Mouse (Mus musculus) MEL (cell line): ENCODE results near the gene Cox8c. TPM values are rescaled to one million over a fixed set of nuclear protein-coding genes. Genes with fewer than 3 reads are reported as not detected.

ENCODE experiments used
- DNase-seq: peaks from one replicate; pipeline ENCODE4 v3.0.0; 2011; ENCODE audit warnings: low read depth, low spot score
- H3K27ac ChIP-seq: 2 replicates; pipeline ENCODE4 v1.5.1; 2012; ENCODE audit warnings: low read depth, mild to moderate bottlenecking, control low read depth, low read length, moderate library complexity; ENCODE audit not compliant: control insufficient read depth
- H3K27me3 ChIP-seq, 2 experiments: fragments of 150-350 bp in 1 of 2; sonication (generic) in 1 of 2; 2 replicates each; pipeline ENCODE4 v1.6.1; 2012; ENCODE audit warnings: low read length in 2 of 2, mild to moderate bottlenecking in 2 of 2, improper control_type of control experiment in 1 of 2, moderate library complexity in 1 of 2; ENCODE audit not compliant: insufficient read depth in 2 of 2, control insufficient read depth in 1 of 2
- H3K36me3 ChIP-seq, 2 experiments: 2 replicates each; pipeline ENCODE4 v1.6.1; 2012 to 2014; ENCODE audit warnings: low read length in 2 of 2, improper control_type of control experiment in 1 of 2, inconsistent platforms in 1 of 2, mild to moderate bottlenecking in 1 of 2; ENCODE audit not compliant: insufficient read depth in 2 of 2, control insufficient read depth in 1 of 2
- H3K4me1 ChIP-seq, 2 experiments: fragments of 150-350 bp in 1 of 2; sonication (generic) in 1 of 2; 2 replicates each; pipeline ENCODE4 v1.6.1; 2012; ENCODE audit warnings: low read length in 2 of 2, improper control_type of control experiment in 1 of 2, mild to moderate bottlenecking in 1 of 2; ENCODE audit not compliant: insufficient read depth in 2 of 2, control insufficient read depth in 1 of 2
- H3K4me3 ChIP-seq, 2 experiments: fragments of 150-350 bp in 1 of 2; sonication (generic) in 1 of 2; 2 replicates each; pipeline ENCODE4 v1.5.1; 2012; ENCODE audit warnings: low read depth in 2 of 2, low read length in 2 of 2, mild to moderate bottlenecking in 2 of 2, moderate library complexity in 2 of 2, control low read depth in 1 of 2, improper control_type of control experiment in 1 of 2; ENCODE audit not compliant: control insufficient read depth in 1 of 2, insufficient read depth in 1 of 2
- H3K79me2 ChIP-seq: 2 replicates; pipeline ENCODE4 v1.6.1; 2012; ENCODE audit warnings: mild to moderate bottlenecking, low read length, moderate library complexity; ENCODE audit not compliant: control insufficient read depth, poor library complexity, insufficient read depth
- H3K9ac ChIP-seq: 2 replicates; pipeline ENCODE4 v1.6.1; 2012; ENCODE audit warnings: low read depth, mild to moderate bottlenecking, control low read depth, low read length, moderate library complexity; ENCODE audit not compliant: control insufficient read depth, poor library complexity, severe bottlenecking
- H3K9me3 ChIP-seq: fragments of 150-350 bp; sonication (generic); replicated peaks from 2 replicates; pipeline ENCODE4 v1.6.1; 2012; ENCODE audit warnings: mild to moderate bottlenecking, low read length, improper control_type of control experiment, moderate library complexity; ENCODE audit not compliant: insufficient read depth
- BHLHE40 ChIP-seq: IDR thresholded peaks from 2 replicates; pipeline ENCODE4 v1.6.1; 2012; ENCODE audit warnings: low read depth, mild to moderate bottlenecking, inconsistent platforms, low read length, improper control_type of control experiment, borderline replicate concordance
- CHD1 ChIP-seq: IDR thresholded peaks from 2 replicates; pipeline ENCODE4 v1.6.1; 2012; ENCODE audit warnings: low read depth, mild to moderate bottlenecking, inconsistent platforms, low read length, improper control_type of control experiment
- EP300 ChIP-seq, 2 experiments: IDR thresholded peaks; 2 replicates each; pipeline ENCODE4 v1.6.1; 2011; ENCODE audit warnings: improper control_type of control experiment in 2 of 2, low read length in 2 of 2, low read depth in 1 of 2, mild to moderate bottlenecking in 1 of 2
- ETS1 ChIP-seq: IDR thresholded peaks from 2 replicates; pipeline ENCODE4 v1.6.1; 2012; ENCODE audit warnings: low read depth, mild to moderate bottlenecking, inconsistent platforms, low read length, improper control_type of control experiment, moderate library complexity
- GABPA ChIP-seq: IDR thresholded peaks from 2 replicates; pipeline ENCODE4 v1.6.1; 2012; ENCODE audit warnings: low read depth, mild to moderate bottlenecking, inconsistent platforms, low read length, improper control_type of control experiment, moderate library complexity
- HCFC1 ChIP-seq: IDR thresholded peaks from 2 replicates; pipeline ENCODE4 v1.6.1; 2012; ENCODE audit warnings: low read depth, mild to moderate bottlenecking, inconsistent platforms, low read length, improper control_type of control experiment, moderate library complexity
- JUND ChIP-seq: IDR thresholded peaks from 2 replicates; pipeline ENCODE4 v1.6.1; 2011; ENCODE audit warnings: low read depth, mild to moderate bottlenecking, improper control_type of control experiment, low read length
- KAT2A ChIP-seq: conservative IDR thresholded peaks from 2 replicates; pipeline ENCODE4 v1.6.1; 2012; ENCODE audit warnings: low read depth, low read length, improper control_type of control experiment, inconsistent platforms
- MAX ChIP-seq: IDR thresholded peaks from 2 replicates; pipeline ENCODE4 v1.6.1; 2011; ENCODE audit warnings: low read length, improper control_type of control experiment
- MAZ ChIP-seq: IDR thresholded peaks from 2 replicates; pipeline ENCODE4 v1.6.1; 2012; ENCODE audit warnings: low read depth, mild to moderate bottlenecking, inconsistent platforms, low read length, improper control_type of control experiment
- MXI1 ChIP-seq: IDR thresholded peaks from 2 replicates; pipeline ENCODE4 v1.6.1; 2011; ENCODE audit warnings: mild to moderate bottlenecking, low read depth, low read length, improper control_type of control experiment
- MYB ChIP-seq: IDR thresholded peaks from 2 replicates; pipeline ENCODE4 v1.6.1; 2011; ENCODE audit warnings: mild to moderate bottlenecking, low read depth, low read length, improper control_type of control experiment
- MYC ChIP-seq: IDR thresholded peaks from 2 replicates; pipeline ENCODE4 v1.6.1; 2011; ENCODE audit warnings: low read depth, mild to moderate bottlenecking, low read length, improper control_type of control experiment, moderate library complexity
- NELFE ChIP-seq: IDR thresholded peaks from 2 replicates; pipeline ENCODE4 v1.6.1; 2011; ENCODE audit warnings: low read depth, low read length, improper control_type of control experiment
- NRF1 ChIP-seq: IDR thresholded peaks from 2 replicates; pipeline ENCODE4 v1.6.1; 2014; ENCODE audit warnings: low read depth, mild to moderate bottlenecking, inconsistent platforms, low read length, improper control_type of control experiment, moderate library complexity; ENCODE audit not compliant: poor library complexity, insufficient read depth, severe bottlenecking
- POLR2AphosphoS2 ChIP-seq: IDR thresholded peaks from 2 replicates; pipeline ENCODE4 v1.6.1; 2011; ENCODE audit warnings: low read length, improper control_type of control experiment
- RCOR1 ChIP-seq: IDR thresholded peaks from 2 replicates; pipeline ENCODE4 v1.6.1; 2012; ENCODE audit warnings: low read depth, mild to moderate bottlenecking, inconsistent platforms, low read length, improper control_type of control experiment
- SMC3 ChIP-seq: IDR thresholded peaks from 2 replicates; pipeline ENCODE4 v1.6.1; 2011; ENCODE audit warnings: low read depth, low read length, improper control_type of control experiment
- TAL1 ChIP-seq: IDR thresholded peaks from 2 replicates; pipeline ENCODE4 v1.6.1; 2012; ENCODE audit warnings: mild to moderate bottlenecking, inconsistent platforms, low read length, moderate library complexity, mixed read lengths
- TBP ChIP-seq: IDR thresholded peaks from 2 replicates; pipeline ENCODE4 v1.8.0; 2011; ENCODE audit warnings: low read depth, low read length, improper control_type of control experiment
- TCF12 ChIP-seq: IDR thresholded peaks from 2 replicates; pipeline ENCODE4 v1.6.1; 2014; ENCODE audit warnings: low read depth, mild to moderate bottlenecking, inconsistent platforms, low read length, improper control_type of control experiment, moderate library complexity
- UBTF ChIP-seq: IDR thresholded peaks from 2 replicates; pipeline ENCODE4 v1.6.1; 2012; ENCODE audit warnings: low read depth, mild to moderate bottlenecking, inconsistent platforms, low read length, improper control_type of control experiment, moderate library complexity, borderline replicate concordance; ENCODE audit not compliant: insufficient read depth
- ZC3H11A ChIP-seq: IDR thresholded peaks from 2 replicates; pipeline ENCODE4 v1.6.1; 2012; ENCODE audit warnings: low read depth, mild to moderate bottlenecking, inconsistent platforms, low read length, improper control_type of control experiment
- ZKSCAN1 ChIP-seq: IDR thresholded peaks from 2 replicates; pipeline ENCODE4 v1.6.1; 2012; ENCODE audit warnings: low read depth, mild to moderate bottlenecking, inconsistent platforms, low read length, improper control_type of control experiment, moderate library complexity
- ZNF384 ChIP-seq: IDR thresholded peaks from 2 replicates; pipeline ENCODE4 v1.6.1; 2012; ENCODE audit warnings: low read depth, mild to moderate bottlenecking, inconsistent platforms, low read length, improper control_type of control experiment
- polyA plus RNA-seq, 2 experiments: library from polyadenylated mRNA; stranded (reverse) in 1 of 2; unstranded in 1 of 2; fragments of >175 nt in 1 of 2; fragments of >200 nt in 1 of 2; gene quantifications; 2 replicates each; pipeline versions ENCODE4 v1.2.1 to v1.2.4; 2012; ENCODE audit warnings: low replicate concordance in 2 of 2, low read depth in 1 of 2; ENCODE audit not compliant: insufficient read length in 2 of 2, insufficient read depth in 1 of 2, missing spikeins in 1 of 2
- total RNA-seq: library from RNA; depleted of rRNA; stranded (reverse); fragments of 300-350 nt; gene quantifications from 2 replicates; pipeline ENCODE4 v1.2.3, GENCODE M21; 2012; rRNA removed

The Cox8c gene
- total RNA-seq (not detected in 2 replicates), polyA plus RNA-seq (not detected)

- no peak for TF ChIP-seq ETS1
- TF ChIP-seq ZKSCAN1, result no peak
- TF ChIP-seq SMC3, result no peak
- TF ChIP-seq MXI1, result no peak
- TF ChIP-seq ZNF384, result no peak
- TF ChIP-seq TBP, result no peak
- no peak for TF ChIP-seq NRF1
- no peak for TF ChIP-seq MYB
- TF ChIP-seq GABPA, result no peak
- TF ChIP-seq UBTF, result no peak
- TF ChIP-seq, all 39 proteins: peak for 0
- H3K27me3 ChIP-seq, result peaks cover 0 to 3% of the 10 kb centered on the region in 2 experiments; a peak in 2 of 4 replicates
- no peak within 1 kb of the TSS for H3K27ac ChIP-seq
- H3K4me3 ChIP-seq, result no peak within 1 kb of the TSS
- H3K4me1 ChIP-seq, result no peaks in the 10 kb centered on the region
- no peaks in the 10 kb centered on the region for H3K9me3 ChIP-seq
- H3K79me2 ChIP-seq, result no peaks in the 10 kb centered on the region
- no peak for DNase-seq
- no peak within 1 kb of the TSS for H3K9ac ChIP-seq
- H3K36me3 ChIP-seq, result no peaks in the 10 kb centered on the region
These were observed at the start of gene Cox8c for GRCm38 (mm10) chr12:102899091-102899490. TSS of gene Cox8c (plus strand) at chr12:102899316.

GRCm38 (mm10) chr12:102860806-102861205 is 38.3 kb upstream of the Cox8c start:
- H3K4me1 ChIP-seq, result no peaks in the 10 kb centered on the region
- H3K27ac ChIP-seq, result no peak overlapping the region
- no peaks in the 10 kb centered on the region; the same call in 1 of the 2 replicates for H3K9me3 ChIP-seq
- H3K9ac ChIP-seq, result no peak overlapping the region
- no peak for TF ChIP-seq POLR2AphosphoS2
- TF ChIP-seq TCF12, result no peak
- TF ChIP-seq JUND, result no peak
- no peak for TF ChIP-seq ZC3H11A
- H3K79me2 ChIP-seq, result peaks cover 8% of the 10 kb centered on the region; the same call in 1 of the 2 replicates
- no peak for DNase-seq
- H3K4me3 ChIP-seq, result no peak overlapping the region
- H3K36me3 ChIP-seq, result peaks cover 0 to 6% of the 10 kb centered on the region in 2 experiments; a peak in 3 of 4 replicates
- H3K27me3 ChIP-seq, result no peaks in the 10 kb centered on the region

GRCm38 (mm10) chr12:102869802-102870201 is 29.3 kb upstream of the Cox8c start:
- H3K9ac ChIP-seq, result no peak overlapping the region
- no peak for DNase-seq
- peaks cover 34% of the 10 kb centered on the region for H3K79me2 ChIP-seq
- TF ChIP-seq BHLHE40, result no peak
- TF ChIP-seq MYC, result no peak
- no peak for TF ChIP-seq RCOR1
- no peak for TF ChIP-seq EP300 (IDR thresholded peaks at IDR 0.05; ENCODE audit: low read depth in 1 of 2, low read length in 2 of 2)
- no peak for TF ChIP-seq NRF1
- TF ChIP-seq SMC3, result no peak
- TF ChIP-seq GABPA, result no peak
- no peak for TF ChIP-seq TAL1
- TF ChIP-seq HCFC1, result no peak
- TF ChIP-seq CHD1, result no peak
- no peak for TF ChIP-seq MAZ
- no peak for TF ChIP-seq NELFE
- TF ChIP-seq MAX, result no peak
- no peak for TF ChIP-seq KAT2A
- no peak for TF ChIP-seq ZC3H11A
- TF ChIP-seq, all 39 proteins: peak for 0
- Histone ChIP-seq H3K36me3 (peaks cover 2 to 24% of the 10 kb centered on the region in 2 experiments; a peak in 3 of 4 replicates), H3K4me1 (peaks cover 0 to 5% of the 10 kb centered on the region in 2 experiments; a peak in 2 of 4 replicates), H3K27me3 (no peaks in the 10 kb centered on the region), H3K27ac (no peak overlapping the region), H3K4me3 (no peak overlapping the region), H3K9me3 (no peaks in the 10 kb centered on the region)
